Mouse (Mus musculus) embryonic facial prominence, embryonic 13.5 days (tissue): ENCODE measurements around the gene Dnajc3. TPM values are rescaled to one million over a fixed set of nuclear protein-coding genes. Genes with fewer than 3 reads are reported as not detected.

ENCODE experiments used
- ATAC-seq: fragments of 200-750 bp; cut with Nextera tagmentation; 2 replicates; pipeline ENCODE4 v1.8.0; 2017; ENCODE audit warnings: low read depth; ENCODE audit not compliant: insufficient number of reproducible peaks, insufficient read depth, low FRiP score, low TSS enrichment
- H3K27ac ChIP-seq: fragments of 300-500 bp; sonication (generic); 2 replicates; pipeline ENCODE4 v1.5.1; 2015; ENCODE audit warnings: moderate library complexity, mild to moderate bottlenecking, inconsistent platforms
- H3K27me3 ChIP-seq: fragments of 300-500 bp; sonication (generic); 2 replicates; pipeline ENCODE4 v1.6.1; 2015; ENCODE audit warnings: mild to moderate bottlenecking, inconsistent platforms
- H3K36me3 ChIP-seq: fragments of 300-500 bp; sonication (generic); 2 replicates; pipeline ENCODE4 v1.6.1; 2015; ENCODE audit warnings: mild to moderate bottlenecking, inconsistent platforms
- H3K4me1 ChIP-seq: fragments of 300-500 bp; sonication (generic); 2 replicates; pipeline ENCODE4 v1.6.1; 2015; ENCODE audit warnings: inconsistent platforms
- H3K4me2 ChIP-seq: fragments of 300-500 bp; sonication (generic); 2 replicates; pipeline ENCODE4 v1.6.1; 2015; ENCODE audit warnings: moderate library complexity, mild to moderate bottlenecking, inconsistent platforms
- H3K4me3 ChIP-seq: fragments of 300-500 bp; sonication (generic); 2 replicates; pipeline ENCODE4 v1.5.1; 2015; ENCODE audit warnings: mild to moderate bottlenecking, inconsistent platforms
- H3K9ac ChIP-seq: fragments of 300-500 bp; sonication (generic); 2 replicates; pipeline ENCODE4 v1.6.1; 2015; ENCODE audit warnings: mild to moderate bottlenecking, inconsistent platforms
- H3K9me3 ChIP-seq: fragments of 300-500 bp; sonication (generic); 2 replicates; pipeline ENCODE4 v1.6.1; 2016; ENCODE audit warnings: inconsistent platforms
- WGBS: fragments of 180-500 bp; shearing (Covaris S2); methylation state at CpG from one replicate; pipeline ENCODE4 v1.1.7; 2015; ENCODE audit warnings: mixed read lengths; 5-methylcytosine and 5-hydroxymethylcytosine counted together
- polyA plus RNA-seq: library from polyadenylated mRNA; unstranded; fragments of >200 nt; fragmentation: Nextera tagmentation; extraction: Ambion mirVana; gene quantifications from 2 replicates; pipeline ENCODE4 v1.2.1, GENCODE M21; 2015

Gene Dnajc3
- polyA plus RNA-seq, 1 experiment from 2014 or later = 27.2 TPM

GRCm38 (mm10) chr14:118932956-118933355 lies 4.8 kb upstream of the Dnajc3 start:
- ATAC-seq = no peak
- Histone ChIP-seq H3K9ac (no peak overlapping the region), H3K9me3 (no peaks in the 10 kb centered on the region), H3K27ac (no peak overlapping the region), H3K4me2 (no peak overlapping the region), H3K4me3 (no peak overlapping the region), H3K36me3 (no peaks in the 10 kb centered on the region), H3K4me1 (peaks cover 7% of the 10 kb centered on the region), H3K27me3 (no peaks in the 10 kb centered on the region)
- 55% methylated on average over 8 of the region's 8 CpGs for WGBS

GRCm38 (mm10) chr14:118934686-118935085 lies 3.1 kb upstream of the Dnajc3 start:
- Histone ChIP-seq H3K36me3 (no peaks in the 10 kb centered on the region), H3K4me2 (no peak overlapping the region), H3K9ac (no peak overlapping the region), H3K27ac (no peak overlapping the region), H3K9me3 (no peaks in the 10 kb centered on the region), H3K4me3 (no peak overlapping the region), H3K27me3 (no peaks in the 10 kb centered on the region), H3K4me1 (peaks cover 18% of the 10 kb centered on the region)
- WGBS = 87% methylated on average over 9 of the region's 9 CpGs
- ATAC-seq = no peak

- Histone ChIP-seq H3K27ac (no peak overlapping the region), H3K27me3 (no peaks in the 10 kb centered on the region), H3K4me1 (peaks cover 32% of the 10 kb centered on the region), H3K9me3 (no peaks in the 10 kb centered on the region), H3K4me3 (no peak overlapping the region), H3K36me3 (no peaks in the 10 kb centered on the region), H3K4me2 (no peak overlapping the region), H3K9ac (no peak overlapping the region)
- ATAC-seq = no peak
- 58% methylated on average over 3 of the region's 3 CpGs for WGBS
Measured at GRCm38 (mm10) chr14:118936236-118936635, 1.5 kb upstream of the Dnajc3 start.

GRCm38 (mm10) chr14:118936952-118937351 lies 824 bp upstream of the Dnajc3 start:
- no peak for ATAC-seq
- H3K27ac ChIP-seq = peak overlapping the region; percentile 86; the same call in 1 of the 2 replicates
- peak overlapping the region; percentile 98 for H3K4me3 ChIP-seq
- peak overlapping the region; percentile 96 for H3K9ac ChIP-seq
- whole genome bisulfite sequencing = 29% methylated on average over 4 of the region's 4 CpGs
- peaks cover 32% of the 10 kb centered on the region for H3K4me1 ChIP-seq
- H3K4me2 ChIP-seq = peak overlapping the region; percentile 60
- H3K27me3 ChIP-seq = no peaks in the 10 kb centered on the region
- H3K9me3 ChIP-seq = no peaks in the 10 kb centered on the region
- no peaks in the 10 kb centered on the region for H3K36me3 ChIP-seq

GRCm38 (mm10) chr14:118938551-118938950 lies 775 bp downstream of the Dnajc3 start:
- ATAC-seq = no peak
- no peaks in the 10 kb centered on the region for H3K36me3 ChIP-seq
- H3K4me1 ChIP-seq = peaks cover 32% of the 10 kb centered on the region
- no peaks in the 10 kb centered on the region for H3K27me3 ChIP-seq
- H3K4me2 ChIP-seq = peak overlapping the region; percentile 60
- no peaks in the 10 kb centered on the region for H3K9me3 ChIP-seq
- peak overlapping the region; percentile 96 for H3K9ac ChIP-seq
- no peak overlapping the region for H3K27ac ChIP-seq
- WGBS = 2% methylated on average over 7 of the region's 7 CpGs
- peak overlapping the region; percentile 98 for H3K4me3 ChIP-seq

GRCm38 (mm10) chr14:118940796-118941495 lies 3.2 kb downstream of the Dnajc3 start:
- H3K4me2 ChIP-seq = no peak overlapping the region
- H3K27me3 ChIP-seq = no peaks in the 10 kb centered on the region
- no peak overlapping the region for H3K4me3 ChIP-seq
- 74% methylated on average over 4 of the region's 4 CpGs for WGBS
- H3K36me3 ChIP-seq = no peaks in the 10 kb centered on the region
- no peak for ATAC-seq
- 0 out of 2 replicates have a peak overlapping the region, but pooled peaks have one; percentile 22 for H3K9ac ChIP-seq
- no peaks in the 10 kb centered on the region for H3K9me3 ChIP-seq
- H3K27ac ChIP-seq = no peak overlapping the region
- H3K4me1 ChIP-seq = peaks cover 32% of the 10 kb centered on the region

GRCm38 (mm10) chr14:118942076-118942475 lies 4.3 kb downstream of the Dnajc3 start:
- no peaks in the 10 kb centered on the region for H3K36me3 ChIP-seq
- no peak for ATAC-seq
- 53% methylated on average over 12 of the region's 12 CpGs for WGBS
- H3K9me3 ChIP-seq = no peaks in the 10 kb centered on the region
- H3K9ac ChIP-seq = no peak overlapping the region
- H3K27ac ChIP-seq = no peak overlapping the region
- H3K27me3 ChIP-seq = no peaks in the 10 kb centered on the region
- H3K4me3 ChIP-seq = no peak overlapping the region
- H3K4me2 ChIP-seq = no peak overlapping the region
- peaks cover 27% of the 10 kb centered on the region for H3K4me1 ChIP-seq

- no peaks in the 10 kb centered on the region for H3K27me3 ChIP-seq
- WGBS = 77% methylated on average over 2 of the region's 2 CpGs
- ATAC-seq = no peak
- H3K9me3 ChIP-seq = no peaks in the 10 kb centered on the region
- H3K4me2 ChIP-seq = no peak overlapping the region
- no peaks in the 10 kb centered on the region for H3K36me3 ChIP-seq
- H3K4me3 ChIP-seq = no peak overlapping the region
- no peak overlapping the region for H3K27ac ChIP-seq
- H3K4me1 ChIP-seq = peaks cover 13% of the 10 kb centered on the region
- H3K9ac ChIP-seq = no peak overlapping the region
Measured at GRCm38 (mm10) chr14:118944702-118945101, 6.9 kb downstream of the Dnajc3 start.

GRCm38 (mm10) chr14:118948841-118949240 lies 11.1 kb downstream of the Dnajc3 start:
- 86% methylated on average over 1 of the region's 1 CpGs for WGBS
- no peak overlapping the region for H3K9ac ChIP-seq
- no peak overlapping the region for H3K4me2 ChIP-seq
- no peaks in the 10 kb centered on the region for H3K4me1 ChIP-seq
- H3K9me3 ChIP-seq = no peaks in the 10 kb centered on the region
- no peak overlapping the region for H3K4me3 ChIP-seq
- no peaks in the 10 kb centered on the region for H3K27me3 ChIP-seq
- ATAC-seq = no peak
- no peak overlapping the region for H3K27ac ChIP-seq
- H3K36me3 ChIP-seq = peaks cover 7% of the 10 kb centered on the region

GRCm38 (mm10) chr14:118951912-118952583 lies 14.3 kb downstream of the Dnajc3 start:
- peaks cover 30% of the 10 kb centered on the region for H3K36me3 ChIP-seq
- ATAC-seq = no peak
- H3K4me2 ChIP-seq = no peak overlapping the region
- no peaks in the 10 kb centered on the region for H3K27me3 ChIP-seq
- no peak overlapping the region for H3K27ac ChIP-seq
- H3K4me1 ChIP-seq = no peaks in the 10 kb centered on the region
- no peak overlapping the region for H3K9ac ChIP-seq
- H3K4me3 ChIP-seq = no peak overlapping the region
- H3K9me3 ChIP-seq = no peaks in the 10 kb centered on the region
- WGBS = 92% methylated on average over 9 of the region's 9 CpGs

GRCm38 (mm10) chr14:118958010-118958409 lies 20.2 kb downstream of the Dnajc3 start:
- WGBS = 88% methylated on average over 3 of the region's 3 CpGs
- Histone ChIP-seq H3K4me2 (no peak overlapping the region), H3K27ac (no peak overlapping the region), H3K4me1 (no peaks in the 10 kb centered on the region), H3K9ac (no peak overlapping the region), H3K9me3 (no peaks in the 10 kb centered on the region), H3K36me3 (peaks cover 78% of the 10 kb centered on the region), H3K4me3 (no peak overlapping the region), H3K27me3 (no peaks in the 10 kb centered on the region)
- ATAC-seq = no peak

GRCm38 (mm10) chr14:118965356-118966000 lies 27.7 kb downstream of the Dnajc3 start:
- no peak overlapping the region for H3K4me2 ChIP-seq
- no peak for ATAC-seq
- 94% methylated on average over 4 of the region's 4 CpGs for WGBS
- H3K36me3 ChIP-seq = peaks cover 55% of the 10 kb centered on the region
- H3K27ac ChIP-seq = no peak overlapping the region
- H3K4me1 ChIP-seq = no peaks in the 10 kb centered on the region
- no peaks in the 10 kb centered on the region for H3K27me3 ChIP-seq
- H3K9ac ChIP-seq = no peak overlapping the region
- no peak overlapping the region for H3K4me3 ChIP-seq
- H3K9me3 ChIP-seq = no peaks in the 10 kb centered on the region
